Mouse (Mus musculus) heart, embryonic 16.5 days (tissue): ENCODE data around the gene Hist1h1d. TPM values are rescaled to one million over a fixed set of nuclear protein-coding genes. Genes with fewer than 3 reads are reported as not detected.
A peak's percentile ranks its signal among the peaks of the same experiment; 100 is the strongest.
"Not testable (repeated sequence)": the region's sequence is repeated elsewhere in the genome, so short reads cannot be mapped to it uniquely, and the experiment has no call there.

Experiments
- ATAC-seq: fragments of 200-750 bp; cut with Nextera tagmentation; replicated peaks from 2 replicates; pipeline ENCODE4 v1.8.0; 2017; ENCODE audit warnings: moderate number of reproducible peaks; ENCODE audit not compliant: insufficient read depth, low FRiP score; ENCODE audit errors: extremely low read depth
- H3K27ac ChIP-seq: fragments of 300-500 bp; sonication (generic); 2 replicates; pipeline ENCODE4 v1.5.1; 2014; ENCODE audit warnings: mild to moderate bottlenecking, low read length, control low read depth, moderate library complexity
- H3K27me3 ChIP-seq: fragments of 300-500 bp; sonication (generic); 2 replicates; pipeline ENCODE4 v1.6.1; 2014; ENCODE audit warnings: low read length, mixed read lengths; ENCODE audit not compliant: control insufficient read depth, insufficient read depth
- H3K36me3 ChIP-seq: fragments of 300-500 bp; sonication (generic); 2 replicates; pipeline ENCODE4 v1.6.1; 2014; ENCODE audit not compliant: control insufficient read depth, insufficient read depth
- H3K4me1 ChIP-seq: fragments of 300-500 bp; sonication (generic); 2 replicates; pipeline ENCODE4 v1.6.1; 2014; ENCODE audit warnings: low read length, mixed read lengths; ENCODE audit not compliant: control insufficient read depth, insufficient read depth
- H3K4me2 ChIP-seq: fragments of 300-500 bp; sonication (generic); 2 replicates; pipeline ENCODE4 v1.6.1; 2014; ENCODE audit warnings: low read depth, mild to moderate bottlenecking, control low read depth, low read length
- H3K4me3 ChIP-seq: fragments of 300-500 bp; sonication (generic); 2 replicates; pipeline ENCODE4 v1.5.1; 2014; ENCODE audit warnings: mild to moderate bottlenecking, control low read depth, low read length
- H3K9ac ChIP-seq: fragments of 300-500 bp; sonication (generic); 2 replicates; pipeline ENCODE4 v1.6.1; 2014; ENCODE audit warnings: low read length, control low read depth
- H3K9me3 ChIP-seq: fragments of 300-500 bp; sonication (generic); replicated peaks from 2 replicates; pipeline ENCODE4 v1.6.1; 2016; ENCODE audit warnings: low read length; ENCODE audit not compliant: control insufficient read depth
- WGBS: fragments of 180-500 bp; shearing (Covaris S2); extraction: QIAGEN DNeasy Blood & Tissue Kit; methylation state at CpG from one replicate; pipeline ENCODE4 v1.1.7; 2014; 5-methylcytosine and 5-hydroxymethylcytosine counted together
- polyA plus RNA-seq: library from polyadenylated mRNA; unstranded; fragments of >200 nt; fragmentation: Nextera tagmentation; extraction: Ambion mirVana; gene quantifications from 2 replicates; pipeline ENCODE4 v1.2.1, GENCODE M21; 2015

Hist1h1d gene
- polyA plus RNA-seq, 1 experiment from 2014 or later: 0.37 TPM

- H3K4me2 ChIP-seq: peak overlapping the region; percentile 88
- H3K9ac ChIP-seq: peak overlapping the region; percentile 75
- no peaks in the 10 kb centered on the region for H3K27me3 ChIP-seq
- no peak for ATAC-seq
- 19% methylated on average over 6 of the region's 6 CpGs for WGBS
- no peaks in the 10 kb centered on the region for H3K9me3 ChIP-seq
- peaks cover 13% of the 10 kb centered on the region for H3K4me1 ChIP-seq
- H3K36me3 ChIP-seq: no peaks in the 10 kb centered on the region
- H3K27ac ChIP-seq: peak overlapping the region; percentile 82
- peak overlapping the region; percentile 57 for H3K4me3 ChIP-seq
Measured at GRCm38 (mm10) chr13:23582219-23583056, 29.4 kb downstream of the Hist1h1d start.

DNA sequence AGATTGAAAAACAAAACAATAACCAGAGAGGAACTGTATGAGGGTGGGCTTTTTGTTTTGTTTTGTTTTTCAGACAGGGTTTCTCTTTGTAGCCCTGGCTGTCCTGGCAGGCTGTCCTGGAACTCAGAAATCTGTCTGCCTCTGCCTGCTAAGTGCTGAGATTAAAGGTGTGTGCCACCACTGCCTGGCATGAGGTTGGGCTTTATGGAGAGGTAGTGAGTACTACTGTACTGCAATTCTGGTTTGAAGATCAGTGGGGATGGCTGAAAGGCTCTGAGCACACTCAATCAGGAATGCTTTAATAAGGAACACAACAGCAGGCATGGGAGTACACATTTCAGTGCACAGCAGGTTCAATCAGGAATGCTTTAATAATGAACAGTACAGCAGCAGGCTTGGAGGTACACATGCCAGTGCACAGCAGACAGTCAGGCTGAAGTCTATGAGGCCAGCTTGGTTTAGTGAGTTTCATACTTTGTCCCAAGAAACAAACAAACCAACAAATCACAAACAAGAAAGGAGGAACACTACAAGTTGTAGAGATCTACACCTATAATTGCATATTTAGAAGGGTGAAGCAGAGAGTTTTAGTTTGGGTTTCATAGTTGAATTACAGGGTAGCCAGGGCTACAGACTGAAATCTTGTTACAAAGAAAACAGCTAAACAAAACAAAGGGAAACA, 30.5 kb downstream of the Hist1h1d start:
- no peak overlapping the region for H3K4me2 ChIP-seq
- H3K27ac ChIP-seq: peak overlapping the region; percentile 0; the same call in 1 of the 2 replicates
- H3K36me3 ChIP-seq: no peaks in the 10 kb centered on the region
- H3K4me3 ChIP-seq: no peak overlapping the region
- ATAC-seq: no peak
- H3K9ac ChIP-seq: no peak overlapping the region
- no peaks in the 10 kb centered on the region for H3K9me3 ChIP-seq
- no peaks in the 10 kb centered on the region for H3K27me3 ChIP-seq
- peaks cover 13% of the 10 kb centered on the region for H3K4me1 ChIP-seq

DNA sequence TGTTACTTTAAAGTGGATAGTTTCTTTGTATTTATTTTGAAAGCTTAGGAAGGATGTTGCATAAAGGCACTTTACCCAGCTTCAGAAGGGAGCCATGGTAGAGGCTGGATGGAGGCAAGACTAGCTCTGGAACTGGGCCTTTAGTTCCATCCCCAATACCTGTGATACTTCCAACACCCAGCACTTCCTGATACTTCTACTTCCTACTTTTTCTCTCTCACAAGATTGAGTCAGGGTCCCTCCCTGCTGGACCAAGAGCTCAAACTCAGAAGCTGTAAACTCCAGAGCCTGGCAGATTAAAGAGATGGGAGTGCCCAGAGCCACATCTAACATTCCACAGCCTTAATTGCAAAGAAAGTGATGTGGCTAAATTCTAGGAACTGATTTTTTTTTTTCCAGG, 31.3 kb downstream of the Hist1h1d start:
- Histone ChIP-seq H3K9me3 (no peaks in the 10 kb centered on the region), H3K36me3 (no peaks in the 10 kb centered on the region), H3K27me3 (no peaks in the 10 kb centered on the region), H3K27ac (peak overlapping the region; percentile 98), H3K4me2 (peak overlapping the region; percentile 91), H3K9ac (peak overlapping the region; percentile 83), H3K4me3 (peak overlapping the region; percentile 62), H3K4me1 (peaks cover 13% of the 10 kb centered on the region)
- no peak for ATAC-seq

- H3K4me2 ChIP-seq: peak overlapping the region; percentile 91
- no peaks in the 10 kb centered on the region for H3K36me3 ChIP-seq
- H3K27ac ChIP-seq: peak overlapping the region; percentile 98
- ATAC-seq: no peak
- peaks cover 13% of the 10 kb centered on the region for H3K4me1 ChIP-seq
- no peaks in the 10 kb centered on the region for H3K27me3 ChIP-seq
- no peaks in the 10 kb centered on the region for H3K9me3 ChIP-seq
- WGBS: under 1% methylated on average over 21 of the region's 21 CpGs
- H3K9ac ChIP-seq: peak overlapping the region; percentile 83
- peak overlapping the region; percentile 62 for H3K4me3 ChIP-seq
Measured at GRCm38 (mm10) chr13:23585029-23585441, 32.0 kb downstream of the Hist1h1d start.

DNA sequence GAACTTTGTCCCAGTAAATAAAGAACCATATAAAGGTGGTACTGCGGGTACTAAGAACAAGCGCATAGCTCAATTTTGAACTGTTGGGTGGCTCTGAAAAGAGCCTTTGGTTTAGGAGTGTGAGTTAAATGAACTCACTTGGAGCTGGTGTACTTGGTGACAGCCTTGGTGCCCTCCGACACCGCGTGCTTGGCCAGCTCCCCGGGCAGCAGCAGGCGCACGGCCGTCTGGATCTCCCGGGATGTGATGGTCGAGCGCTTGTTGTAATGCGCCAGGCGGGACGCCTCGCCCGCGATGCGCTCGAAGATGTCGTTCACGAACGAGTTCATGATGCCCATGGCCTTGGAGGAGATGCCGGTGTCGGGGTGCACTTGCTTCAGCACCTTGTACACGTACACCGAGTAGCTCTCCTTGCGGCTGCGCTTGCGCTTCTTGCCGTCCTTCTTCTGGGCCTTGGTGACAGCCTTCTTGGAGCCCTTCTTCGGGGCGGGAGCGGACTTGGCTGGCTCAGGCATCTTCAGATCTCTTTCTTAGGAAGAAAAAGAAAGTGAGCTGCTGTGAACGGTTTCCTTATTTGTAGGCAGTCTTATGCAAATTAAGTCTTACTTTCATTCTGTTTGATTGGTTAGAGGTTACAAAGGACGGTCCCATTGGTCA, 32.5 kb downstream of the Hist1h1d start:
- not testable (repeated sequence) for H3K27me3 ChIP-seq, H3K9me3 ChIP-seq, H3K36me3 ChIP-seq
- Histone ChIP-seq H3K4me2 (peak overlapping the region; percentile 91), H3K4me3 (peak overlapping the region; percentile 62), H3K4me1 (peaks cover 13% of the 10 kb centered on the region), H3K27ac (peak overlapping the region; percentile 98), H3K9ac (peak overlapping the region; percentile 83)
- WGBS: 0% methylated on average over 25 of the region's 36 CpGs
- ATAC-seq: peak; percentile 84

DNA sequence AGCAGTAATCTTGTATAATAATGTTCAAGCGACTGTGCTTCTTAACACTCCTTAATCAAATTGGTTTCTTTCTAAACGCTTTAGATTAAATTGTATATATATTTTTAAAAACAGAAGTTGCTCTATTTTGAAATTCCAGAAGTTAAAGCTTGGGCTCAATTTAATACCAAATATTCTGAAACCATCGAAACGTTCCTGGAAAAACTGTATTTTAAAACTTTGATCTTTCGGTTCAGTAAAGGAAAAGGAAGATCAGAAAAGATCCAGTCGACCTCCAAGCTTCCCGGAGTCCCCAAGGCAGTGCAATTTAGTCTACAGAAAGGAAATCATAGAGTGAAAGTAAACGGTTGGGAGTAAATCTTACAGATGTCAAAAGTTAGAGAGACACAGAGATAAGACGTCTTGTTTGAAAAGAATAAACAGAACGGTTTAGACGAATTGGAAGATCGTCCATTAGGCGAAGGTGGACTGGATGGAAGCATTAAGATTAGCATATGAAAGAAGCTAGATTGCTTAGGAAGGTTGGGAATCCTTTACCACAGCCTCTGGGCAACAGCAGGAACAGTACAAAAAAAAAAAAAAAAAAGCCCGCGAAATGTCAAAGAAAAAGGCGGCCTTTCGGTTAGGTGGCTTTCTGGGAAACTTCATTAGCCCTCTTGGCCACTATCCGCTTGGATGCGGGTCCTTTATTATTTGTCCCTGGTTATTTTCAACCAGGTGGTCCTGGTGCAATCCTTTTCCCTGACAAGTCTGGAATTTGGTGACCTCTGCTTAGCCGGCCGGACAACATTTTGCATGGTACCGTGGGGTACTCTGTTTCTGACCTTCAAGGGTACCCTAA, 33.3 kb downstream of the Hist1h1d start:
- WGBS: 3% methylated on average over 22 of the region's 22 CpGs
- H3K4me2 ChIP-seq: peak overlapping the region; percentile 84
- peak overlapping the region; percentile 92 for H3K27ac ChIP-seq
- H3K9me3 ChIP-seq: no peaks in the 10 kb centered on the region
- peak overlapping the region; percentile 62 for H3K4me3 ChIP-seq
- no peaks in the 10 kb centered on the region for H3K27me3 ChIP-seq
- H3K36me3 ChIP-seq: no peaks in the 10 kb centered on the region
- H3K9ac ChIP-seq: peak overlapping the region; percentile 73
- ATAC-seq: no peak
- peaks cover 13% of the 10 kb centered on the region for H3K4me1 ChIP-seq

- H3K4me1 ChIP-seq: peaks cover 12% of the 10 kb centered on the region
- ATAC-seq: no peak
- peak overlapping the region; percentile 84 for H3K4me2 ChIP-seq
- H3K4me3 ChIP-seq: peak overlapping the region; percentile 53
- H3K27ac ChIP-seq: peak overlapping the region; percentile 92
- H3K36me3 ChIP-seq: no peaks in the 10 kb centered on the region
- H3K27me3 ChIP-seq: no peaks in the 10 kb centered on the region
- no peaks in the 10 kb centered on the region for H3K9me3 ChIP-seq
- H3K9ac ChIP-seq: peak overlapping the region; percentile 73
- 14% methylated on average over 1 of the region's 1 CpGs for WGBS
Measured at GRCm38 (mm10) chr13:23586940-23587225, 33.8 kb downstream of the Hist1h1d start.

DNA sequence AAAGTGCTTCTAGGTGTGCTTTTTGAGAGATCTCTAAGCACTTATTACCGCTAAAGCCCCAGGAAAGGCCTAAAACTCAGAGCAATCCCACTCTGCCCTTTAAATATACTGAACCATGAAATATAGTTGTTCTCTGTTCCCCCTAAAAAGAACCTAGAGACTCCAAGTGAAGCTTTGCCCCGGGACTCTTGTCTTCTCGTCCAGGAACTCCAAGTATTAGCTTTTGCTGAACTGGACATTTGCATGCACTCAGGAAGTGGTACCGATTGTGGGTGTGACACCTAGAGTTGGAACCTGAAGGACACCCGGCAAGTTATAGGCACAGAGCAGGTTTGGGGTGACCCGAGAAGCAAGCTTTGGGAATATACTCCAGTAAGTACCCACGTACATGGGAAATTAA, 38.1 kb downstream of the Hist1h1d start:
- H3K27ac ChIP-seq: no peak overlapping the region
- no peak overlapping the region for H3K4me3 ChIP-seq
- ATAC-seq: no peak
- H3K4me2 ChIP-seq: no peak overlapping the region
- H3K4me1 ChIP-seq: peaks cover 8% of the 10 kb centered on the region; the same call in 1 of the 2 replicates
- no peaks in the 10 kb centered on the region for H3K27me3 ChIP-seq
- H3K36me3 ChIP-seq: no peaks in the 10 kb centered on the region
- no peak overlapping the region for H3K9ac ChIP-seq
- H3K9me3 ChIP-seq: no peaks in the 10 kb centered on the region
- 86% methylated on average over 7 of the region's 7 CpGs for WGBS
